Mouse (Mus musculus) embryonic facial prominence, embryonic 11.5 days (tissue): Measurements from ENCODE around the gene Smim26. TPM values are rescaled to one million over a fixed set of nuclear protein-coding genes. Genes with fewer than 3 reads are reported as not detected.

ENCODE experiments used
- ATAC-seq: fragments of 200-750 bp; cut with Nextera tagmentation; replicated peaks from 2 replicates; pipeline ENCODE4 v1.8.0; 2017; ENCODE audit warnings: low read depth; ENCODE audit not compliant: insufficient number of reproducible peaks, low FRiP score, low TSS enrichment
- DNase-seq: peaks from one replicate; pipeline ENCODE4 v3.0.0-alpha.2; 2015; ENCODE audit warnings: low spot score
- H3K27ac ChIP-seq: fragments of 300-500 bp; sonication (generic); replicated peaks from 2 replicates; pipeline ENCODE4 v1.5.1; 2014; ENCODE audit warnings: mild to moderate bottlenecking, low read depth, low read length, control low read depth
- H3K27me3 ChIP-seq: fragments of 300-500 bp; sonication (generic); 2 replicates; pipeline ENCODE4 v1.6.1; 2014; ENCODE audit warnings: mild to moderate bottlenecking, low read length, moderate library complexity, mixed read lengths; ENCODE audit not compliant: control insufficient read depth, insufficient read depth
- H3K36me3 ChIP-seq: fragments of 300-500 bp; sonication (generic); replicated peaks from 2 replicates; pipeline ENCODE4 v1.6.1; 2014; ENCODE audit warnings: low read depth, mild to moderate bottlenecking, low read length, moderate library complexity, mixed read lengths; ENCODE audit not compliant: control insufficient read depth, insufficient read depth
- H3K4me1 ChIP-seq: fragments of 300-500 bp; sonication (generic); 2 replicates; pipeline ENCODE4 v1.6.1; 2014; ENCODE audit warnings: low read length, mixed read lengths; ENCODE audit not compliant: control insufficient read depth, insufficient read depth
- H3K4me2 ChIP-seq: fragments of 300-500 bp; sonication (generic); 2 replicates; pipeline ENCODE4 v1.6.1; 2014; ENCODE audit warnings: low read depth, mild to moderate bottlenecking, control low read depth, low read length, moderate library complexity
- H3K4me3 ChIP-seq: fragments of 300-500 bp; sonication (generic); 2 replicates; pipeline ENCODE4 v1.5.1; 2014; ENCODE audit warnings: low read depth, low read length, control low read depth
- H3K9ac ChIP-seq: fragments of 300-500 bp; sonication (generic); replicated peaks from 2 replicates; pipeline ENCODE4 v1.6.1; 2014; ENCODE audit warnings: mild to moderate bottlenecking, control low read depth, low read length
- H3K9me3 ChIP-seq: fragments of 300-500 bp; sonication (generic); replicated peaks from 2 replicates; pipeline ENCODE4 v1.6.1; 2016; ENCODE audit warnings: mild to moderate bottlenecking, low read length, inconsistent platforms, mixed read lengths; ENCODE audit not compliant: control insufficient read depth
- WGBS: fragments of 180-500 bp; shearing (Covaris S2); extraction: QIAGEN DNeasy Blood & Tissue Kit; methylation state at CpG from one replicate; pipeline ENCODE4 v1.1.7; 2014; 5-methylcytosine and 5-hydroxymethylcytosine counted together
- microRNA-seq: library from miRNA; unstranded; fragments of <30 nt; microRNA quantifications from one replicate; pipeline ENCODE4, GENCODE M21; 2016; ENCODE audit warnings: borderline number of aligned reads
- polyA plus RNA-seq: library from polyadenylated mRNA; unstranded; fragments of >200 nt; fragmentation: Nextera tagmentation; extraction: Ambion mirVana; gene quantifications from 2 replicates; pipeline ENCODE4 v1.2.1, GENCODE M21; 2014

Smim26 gene
- polyA plus RNA-seq, 1 experiment from 2014 or later = 44.2 TPM

GRCm38 (mm10) chr2:144638719-144639118 is 44.9 kb downstream of the Smim26 start:
- Histone ChIP-seq H3K27ac (no peak overlapping the region), H3K9ac (no peak overlapping the region), H3K4me1 (no peaks in the 10 kb centered on the region), H3K36me3 (no peaks in the 10 kb centered on the region), H3K9me3 (no peaks in the 10 kb centered on the region), H3K27me3 (no peaks in the 10 kb centered on the region), H3K4me3 (no peak overlapping the region), H3K4me2 (no peak overlapping the region)
- 72% methylated on average over 4 of the region's 4 CpGs for WGBS
- peak; percentile 13 for DNase-seq
- ATAC-seq = no peak

DNA sequence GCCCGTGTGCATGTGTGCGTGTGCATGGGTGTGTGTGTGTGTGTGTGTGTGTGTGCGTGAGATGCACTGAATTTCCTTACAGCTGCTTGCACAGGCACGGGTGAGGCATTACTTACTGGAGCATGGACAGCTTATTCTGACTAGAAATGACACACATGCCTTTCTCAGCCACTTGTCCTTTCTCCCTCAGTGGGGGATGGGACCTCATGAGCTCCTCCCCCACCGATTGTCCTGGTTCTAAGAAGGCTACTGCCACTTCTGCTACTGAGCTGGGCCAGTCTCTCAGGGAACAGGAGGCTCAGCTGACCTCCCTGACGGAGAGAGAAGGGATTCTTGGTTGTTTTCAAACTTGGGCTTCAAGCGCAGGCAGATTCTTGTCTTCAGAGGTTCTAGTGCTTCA is 46.2 kb downstream of the Smim26 start:
- Histone ChIP-seq H3K27ac (no peak overlapping the region), H3K4me2 (no peak overlapping the region), H3K27me3 (no peaks in the 10 kb centered on the region), H3K9me3 (no peaks in the 10 kb centered on the region), H3K4me1 (no peaks in the 10 kb centered on the region), H3K36me3 (no peaks in the 10 kb centered on the region), H3K9ac (no peak overlapping the region), H3K4me3 (no peak overlapping the region)
- 77% methylated on average over 7 of the region's 7 CpGs for WGBS
- no peak for ATAC-seq
- DNase-seq = no peak

GRCm38 (mm10) chr2:144641991-144642390 is 48.1 kb downstream of the Smim26 start:
- H3K4me1 ChIP-seq = no peaks in the 10 kb centered on the region
- H3K9me3 ChIP-seq = no peaks in the 10 kb centered on the region
- H3K27ac ChIP-seq = no peak overlapping the region
- H3K27me3 ChIP-seq = no peaks in the 10 kb centered on the region
- ATAC-seq = no peak
- 79% methylated on average over 4 of the region's 4 CpGs for WGBS
- H3K4me2 ChIP-seq = no peak overlapping the region
- no peak overlapping the region for H3K9ac ChIP-seq
- H3K36me3 ChIP-seq = no peaks in the 10 kb centered on the region
- H3K4me3 ChIP-seq = no peak overlapping the region
- no peak for DNase-seq

Small RNAs within 50 kb of the gene (microRNA-seq; reads per million reads assigned to microRNA genes)
- not detected for gene Gm24823

Other genes with a start within 250 kb of the Smim26 start
- 39.2 and 41.2 TPM in 2 replicates for gene Kat14, start 225.1 kb upstream of the Smim26 start, polyA plus RNA-seq
- gene Pet117, start 225.1 kb upstream of the Smim26 start, polyA plus RNA-seq = not detected in 2 replicates
- 0.81 and 1.5 TPM in 2 replicates for gene Dzank1, start 66.6 kb upstream of the Smim26 start, polyA plus RNA-seq
- 28.0 and 30.0 TPM in 2 replicates for gene Polr3f, start 66.3 kb upstream of the Smim26 start, polyA plus RNA-seq
- 79.1 and 84.1 TPM in 2 replicates for gene Rbbp9, start 43.2 kb upstream of the Smim26 start, polyA plus RNA-seq
- gene Sec23b, start 37.8 kb upstream of the Smim26 start, polyA plus RNA-seq = 103 and 105 TPM in 2 replicates
- 42.8 and 43.4 TPM in 2 replicates for gene Dtd1, start 5.8 kb downstream of the Smim26 start, polyA plus RNA-seq
- not detected in 2 replicates for gene Scp2d1, start 229.6 kb downstream of the Smim26 start, polyA plus RNA-seq